Mouse (Mus musculus): ENCODE measurements around the gene Krt81.

Krt81 gene

DNA sequence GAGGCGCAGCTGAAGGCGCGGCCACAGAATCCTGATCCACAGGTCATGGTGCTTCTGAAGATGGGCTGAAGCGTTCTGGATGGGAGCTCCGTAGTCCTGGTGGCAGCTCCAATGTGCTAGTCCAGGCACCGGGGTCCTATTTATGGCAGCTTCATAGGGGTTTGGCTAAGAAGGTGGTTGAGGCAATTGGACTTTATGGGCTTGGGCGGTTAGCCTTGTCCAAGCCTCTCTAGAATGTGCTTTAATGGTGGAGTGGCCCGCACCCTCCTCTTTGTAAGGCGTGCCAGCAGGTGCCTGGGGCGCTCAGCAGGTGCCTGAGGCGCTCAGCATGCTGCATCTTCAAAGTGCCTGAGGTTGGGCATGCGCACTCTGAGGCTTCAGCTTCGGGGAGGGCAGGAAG lies at the start of gene Krt81:
Gene Krt81, minus strand, starts transcription at position 101 of the 400 bp plus-strand sequence.
- DNase-seq (ENCODE audit: low read depth, low spot score): no peak

DNA sequence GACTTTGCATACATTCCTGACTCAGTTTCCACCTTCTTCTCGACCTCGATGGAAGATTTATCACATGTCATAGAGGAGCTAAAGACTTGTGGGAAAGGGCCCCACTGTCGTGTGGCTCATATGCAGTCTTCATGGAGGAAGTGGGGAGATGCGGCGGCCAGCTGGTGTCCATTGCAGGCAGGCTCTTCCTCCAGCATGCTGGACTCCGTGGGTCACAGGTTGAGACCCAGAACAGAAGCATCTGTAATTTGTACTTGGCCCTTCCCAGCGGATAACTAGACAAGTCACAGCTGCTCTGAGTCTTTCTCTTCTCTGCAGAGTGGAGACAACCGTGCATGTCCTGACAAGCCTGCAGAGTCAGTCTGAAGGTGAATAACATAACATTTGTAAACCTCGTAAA lies 44.7 kb upstream of the Krt81 start:
- no peak for DNase-seq (ENCODE audit: low read depth, low spot score)

DNA sequence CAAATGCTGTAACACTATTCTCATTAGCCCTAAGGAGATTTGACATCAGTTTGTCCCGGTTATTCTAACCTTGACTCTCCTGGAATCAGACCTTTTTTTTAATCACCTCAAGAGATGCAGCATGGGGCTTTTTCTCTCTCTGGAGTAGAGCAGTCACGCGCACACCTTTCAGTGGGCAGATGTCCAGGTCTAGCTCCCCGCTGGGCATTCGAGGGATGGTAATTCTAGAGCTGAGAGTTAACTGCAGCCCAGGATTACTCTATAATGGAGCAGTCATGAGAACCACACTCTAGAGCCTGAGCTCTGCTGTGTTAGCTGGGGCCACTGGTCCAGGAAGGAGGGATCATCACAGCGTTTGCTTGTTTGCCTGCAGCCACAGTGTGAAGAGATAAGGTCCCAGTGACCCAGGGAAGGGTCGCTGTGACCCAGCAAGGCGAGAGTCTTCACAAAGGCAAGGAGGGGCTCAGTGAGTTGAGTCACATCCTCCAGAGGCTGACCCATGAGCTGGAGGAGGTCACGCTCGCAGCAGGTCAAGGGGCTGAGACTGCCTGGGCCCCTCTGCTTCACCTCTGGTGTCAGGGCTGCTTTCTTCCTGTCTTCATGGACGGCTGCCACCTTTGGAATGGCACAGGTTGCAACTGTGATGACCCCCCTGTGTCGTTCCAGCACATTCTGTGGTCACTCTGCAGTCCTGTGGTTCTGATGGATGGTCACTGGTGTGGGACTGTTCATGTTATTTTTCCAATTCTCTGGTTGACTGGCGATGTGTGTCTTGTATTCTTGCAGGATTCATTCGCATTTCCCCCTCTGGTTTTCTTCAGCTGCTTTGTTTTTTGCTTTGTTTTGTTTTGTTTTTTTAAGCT lies 43.6 kb upstream of the Krt81 start:
- DNase-seq (ENCODE audit: low read depth, low spot score): no peak

DNA sequence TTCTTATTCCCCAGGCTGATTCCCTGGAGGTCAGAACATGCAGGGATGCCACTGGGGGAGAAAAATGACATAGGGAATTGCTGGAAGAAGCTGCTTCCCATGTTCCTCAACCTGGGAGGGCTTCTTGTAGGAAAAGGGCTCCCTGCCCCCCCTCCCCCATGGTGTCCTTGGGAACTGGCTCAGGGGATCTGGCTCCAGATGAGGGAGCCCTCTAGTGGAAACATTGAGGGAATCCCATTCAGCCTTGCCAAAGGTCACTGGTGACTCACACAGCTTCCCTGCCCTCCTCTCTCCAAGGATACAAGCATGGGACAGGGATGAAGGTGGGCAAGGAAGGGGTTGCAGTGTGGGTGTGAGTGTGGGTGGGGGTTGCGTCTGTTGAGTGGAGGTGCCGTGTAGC lies 33.6 kb upstream of the Krt81 start:
- peak; percentile 89 for DNase-seq (ENCODE audit: low read depth, low spot score)

DNA sequence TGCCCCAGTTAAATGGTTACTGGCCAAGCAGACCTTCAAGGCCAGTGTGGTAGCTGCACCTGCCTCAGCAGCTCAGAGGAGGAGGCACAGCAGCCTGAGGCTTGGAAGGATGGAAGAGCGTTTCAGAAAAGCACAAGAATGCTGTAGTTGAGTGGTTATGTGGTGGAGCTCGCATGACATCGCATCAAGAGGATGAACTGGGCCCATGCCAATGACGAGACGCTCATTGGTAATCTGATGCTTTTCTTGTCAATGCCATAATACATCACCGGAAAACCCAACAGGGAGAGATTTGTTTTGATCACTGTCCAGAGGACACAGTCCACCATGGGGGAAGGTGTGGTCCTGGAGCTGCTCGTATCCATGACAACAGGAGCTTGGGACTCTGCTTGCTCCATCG lies 31.7 kb upstream of the Krt81 start:
- DNase-seq (ENCODE audit: low read depth, low spot score): peak; percentile 57

DNA sequence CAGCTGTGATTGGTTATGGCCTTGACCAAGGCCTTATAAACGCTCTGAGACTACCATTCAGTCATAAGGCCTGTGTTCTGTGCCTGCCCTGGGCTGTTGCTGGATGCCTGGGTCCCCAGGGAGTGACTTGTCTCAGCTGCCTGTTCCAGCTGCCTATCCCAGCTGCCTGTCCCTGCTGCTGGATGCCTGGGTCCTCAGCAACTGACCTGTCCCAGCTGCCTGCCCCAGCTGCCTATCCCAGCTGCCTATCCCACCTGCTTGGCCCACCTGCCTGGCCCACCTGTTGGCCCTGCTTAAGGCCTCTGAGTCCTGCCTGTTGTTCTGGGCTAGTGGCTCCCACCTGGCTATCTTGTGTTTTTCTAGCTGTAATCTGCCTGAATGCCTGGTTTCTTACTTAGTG lies 30.7 kb upstream of the Krt81 start:
- DNase-seq (ENCODE audit: low read depth, low spot score): peak; percentile 19

DNA sequence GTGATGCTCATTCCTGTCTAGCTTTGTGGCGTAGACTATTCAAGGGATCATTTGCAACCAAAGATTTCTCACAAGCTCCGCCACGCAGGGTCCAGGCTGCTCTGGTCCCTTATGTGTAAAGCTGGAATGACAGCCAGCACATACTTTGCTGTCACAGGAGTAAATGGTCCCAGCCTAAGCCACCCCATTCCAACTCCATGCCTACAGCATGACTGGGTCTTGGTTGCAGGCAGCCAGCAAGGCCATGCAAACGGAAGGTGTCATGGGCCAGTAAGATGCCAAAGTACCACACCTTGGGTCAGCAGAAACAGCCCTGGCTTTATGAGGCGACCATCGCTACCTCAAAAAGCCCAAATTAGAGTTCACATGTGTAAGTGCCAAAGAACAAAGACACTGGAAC lies 30.2 kb upstream of the Krt81 start:
- DNase-seq (ENCODE audit: low read depth, low spot score): no peak

DNA sequence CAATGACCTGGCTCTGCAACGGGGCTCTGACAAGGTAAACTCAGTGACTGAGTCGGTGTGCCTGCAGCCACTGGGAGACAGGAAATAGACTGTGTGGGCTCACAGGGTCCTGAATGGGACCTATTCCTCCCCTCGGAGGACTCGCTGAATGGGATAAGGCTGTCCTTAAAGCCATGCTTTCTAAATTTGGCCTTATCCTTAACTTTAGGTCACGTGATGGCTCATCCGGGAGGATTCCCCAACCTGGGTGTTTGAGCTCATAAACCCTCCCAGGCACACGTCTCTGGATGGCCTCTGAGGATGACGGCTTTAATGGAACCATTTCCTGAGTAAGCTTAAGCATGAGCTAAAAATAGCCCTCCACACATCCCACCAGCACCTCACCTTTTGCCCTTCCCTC lies 29.2 kb upstream of the Krt81 start:
- no peak for DNase-seq (ENCODE audit: low read depth, low spot score)

DNA sequence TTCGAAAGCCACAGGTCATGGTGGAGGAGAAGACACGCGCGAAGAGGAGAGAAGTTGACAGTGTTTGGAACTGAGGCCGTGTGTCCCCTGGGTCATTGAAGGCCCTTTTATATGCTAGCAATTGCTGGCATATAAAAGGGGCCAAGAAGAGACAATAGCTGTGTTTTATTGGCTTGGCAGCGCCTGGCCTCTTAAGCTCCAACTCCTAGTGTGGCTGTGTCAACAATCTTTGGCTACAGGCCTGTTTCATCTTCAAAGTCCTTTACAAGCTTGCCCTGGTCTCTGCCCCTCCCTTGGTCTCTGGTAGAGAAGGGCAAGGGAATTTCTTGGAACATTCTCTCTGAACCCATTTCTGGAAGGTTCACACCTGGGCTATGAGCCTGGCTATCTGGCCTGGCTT lies 27.9 kb upstream of the Krt81 start, which contains the start of gene Krt83:
Gene Krt83, minus strand, starts transcription at position 82 of the 400 bp plus-strand sequence.
- DNase-seq (ENCODE audit: low read depth, low spot score): no peak

DNA sequence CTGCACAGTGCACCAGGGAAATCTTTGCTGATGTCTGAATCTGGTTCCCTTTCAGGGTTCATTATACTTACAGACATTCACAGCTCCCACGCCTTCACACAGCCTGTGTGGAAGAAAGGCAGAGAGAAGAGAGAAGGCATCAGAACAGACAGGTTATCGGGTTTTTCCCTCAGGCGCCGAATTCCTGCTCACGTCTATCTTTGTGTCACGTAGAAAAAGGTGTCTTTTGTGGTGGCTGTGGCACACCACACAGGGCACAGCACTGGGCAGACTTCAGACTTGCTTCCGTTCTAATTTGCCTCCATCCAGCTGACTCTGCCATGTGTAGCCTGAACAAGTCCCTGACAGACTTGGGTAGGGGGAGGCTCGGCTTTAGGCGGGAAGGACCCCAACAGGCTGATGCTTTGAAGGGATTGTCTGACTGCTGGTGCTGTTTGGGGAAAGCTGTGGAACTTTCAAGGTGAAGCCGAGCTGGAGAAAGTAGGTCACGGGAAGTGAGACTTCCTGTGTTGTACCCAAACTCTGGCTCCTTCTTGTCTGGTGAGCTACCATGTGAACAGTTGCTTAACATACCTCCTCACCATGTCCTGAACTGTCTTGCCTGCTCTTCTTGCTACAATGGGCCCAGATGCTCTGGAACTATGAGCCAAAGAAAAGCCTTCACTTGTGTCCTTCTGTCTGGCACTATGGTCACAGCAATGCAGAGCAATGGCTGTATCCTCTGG lies 22.5 kb upstream of the Krt81 start:
- no peak for DNase-seq (ENCODE audit: low read depth, low spot score)

DNA sequence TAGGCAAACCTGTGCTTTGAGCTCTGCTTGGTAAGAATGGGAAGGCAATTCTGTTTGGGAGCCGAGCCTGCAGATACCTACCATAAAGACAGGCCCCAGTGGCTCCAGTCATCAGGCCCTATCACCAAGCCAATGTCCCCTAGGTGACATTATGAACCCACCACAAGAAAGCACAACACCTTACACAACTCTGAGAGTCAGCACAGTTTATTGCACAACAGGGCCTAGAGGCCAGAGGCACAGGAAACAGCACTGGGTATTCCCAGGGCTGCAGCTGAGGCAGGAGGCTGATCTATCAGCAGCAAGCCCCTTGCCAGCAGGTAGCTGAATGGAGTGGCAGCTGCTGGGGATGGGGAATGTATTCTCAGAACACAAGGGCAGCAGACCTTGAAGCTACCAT lies 21.4 kb upstream of the Krt81 start:
- DNase-seq (ENCODE audit: low read depth, low spot score): no peak

DNA sequence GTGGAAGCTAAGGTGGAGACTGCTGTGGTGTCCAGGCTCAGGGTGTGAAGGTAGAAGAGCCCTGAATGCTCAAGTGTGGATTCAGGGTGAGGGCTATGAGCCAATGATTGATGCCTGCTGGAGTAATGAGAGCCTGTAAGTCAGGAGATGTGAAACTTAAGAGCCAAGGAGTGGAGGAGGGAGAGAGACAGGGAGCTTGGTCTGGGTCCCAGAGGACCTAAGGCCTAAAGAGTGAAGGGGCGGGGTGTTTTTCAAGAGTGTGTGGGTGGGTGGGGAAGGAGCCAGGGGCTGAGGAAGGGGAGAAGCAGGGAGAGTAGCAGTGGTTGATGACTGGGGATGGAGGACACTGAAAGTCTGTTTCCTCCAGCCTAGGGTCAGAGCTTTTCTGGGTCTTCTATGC lies 20.1 kb upstream of the Krt81 start:
- DNase-seq (ENCODE audit: low read depth, low spot score): no peak

DNA sequence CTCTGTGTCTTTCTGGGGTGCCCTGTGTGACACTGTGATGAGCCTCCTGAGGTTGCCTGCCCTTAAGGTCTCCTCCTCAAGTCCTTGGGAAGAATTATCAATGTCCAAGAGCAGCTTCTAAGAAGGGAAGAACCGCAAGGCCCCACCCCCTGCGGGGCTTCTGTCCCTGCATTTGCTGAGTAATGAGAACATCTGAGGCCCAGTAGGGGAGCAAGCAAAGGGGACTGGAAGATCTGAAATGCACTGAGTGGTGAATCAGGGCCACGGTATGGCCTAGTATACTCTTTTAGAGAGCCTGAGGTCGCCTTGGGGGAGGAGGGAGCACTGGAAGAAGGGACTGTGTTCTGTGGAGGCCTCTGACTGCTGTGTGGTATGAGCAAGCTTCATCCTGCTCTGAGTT lies 18.5 kb upstream of the Krt81 start:
- peak; percentile 47 for DNase-seq (ENCODE audit: low read depth, low spot score)

DNA sequence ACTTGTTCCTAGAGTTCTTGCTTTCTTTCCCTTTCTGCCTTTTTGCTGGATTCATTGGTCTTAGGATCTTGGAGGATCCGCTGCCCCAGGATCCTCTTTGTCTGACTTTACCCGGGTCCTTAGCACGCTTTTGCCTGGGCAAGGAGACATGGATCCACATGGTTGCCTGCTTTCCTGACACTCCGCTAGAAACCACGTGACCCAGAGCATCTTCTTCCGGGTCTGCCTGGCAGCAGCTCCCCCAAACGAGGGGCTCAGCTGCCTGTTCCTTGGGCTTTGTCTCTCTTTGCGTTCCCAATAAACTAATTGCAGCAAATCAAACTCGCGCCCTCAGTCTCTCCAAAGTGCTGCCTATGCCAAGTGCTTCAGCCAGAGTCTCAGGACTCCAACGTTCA lies 16.1 kb upstream of the Krt81 start:
- no peak for DNase-seq (ENCODE audit: low read depth, low spot score)

DNA sequence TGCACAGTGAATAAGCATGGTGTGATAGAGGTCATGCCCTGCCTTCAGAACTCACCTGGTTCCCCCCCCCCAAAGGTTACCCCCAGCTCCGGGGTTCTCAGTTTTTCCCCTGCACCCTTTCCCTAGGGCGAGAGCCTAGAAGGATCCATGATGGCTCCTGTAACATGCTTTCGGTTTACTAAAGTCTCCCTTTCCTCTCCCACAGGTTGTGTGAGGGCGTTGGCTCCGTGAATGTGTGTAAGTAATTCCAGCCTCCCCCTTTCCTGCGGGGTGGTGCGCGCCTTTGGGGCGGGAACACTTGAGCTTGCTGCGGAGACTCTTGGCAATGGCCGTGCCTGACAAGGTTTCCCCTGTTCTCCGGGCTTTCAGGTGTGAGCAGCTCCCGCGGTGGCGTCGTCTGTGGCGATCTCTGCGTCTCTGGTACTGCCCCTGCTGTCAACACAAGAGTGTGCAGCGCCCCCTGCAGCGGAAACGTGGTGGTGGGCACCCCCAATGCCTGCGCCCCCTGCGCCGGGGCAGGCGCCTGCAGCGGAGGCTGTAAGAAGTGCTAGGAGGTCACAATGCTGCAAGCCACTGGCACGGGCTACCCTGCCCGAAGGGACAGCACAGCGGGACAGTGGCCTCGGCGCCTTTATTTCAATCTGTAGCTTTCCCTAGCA lies 15.6 kb upstream of the Krt81 start:
- DNase-seq (ENCODE audit: low read depth, low spot score): no peak

DNA sequence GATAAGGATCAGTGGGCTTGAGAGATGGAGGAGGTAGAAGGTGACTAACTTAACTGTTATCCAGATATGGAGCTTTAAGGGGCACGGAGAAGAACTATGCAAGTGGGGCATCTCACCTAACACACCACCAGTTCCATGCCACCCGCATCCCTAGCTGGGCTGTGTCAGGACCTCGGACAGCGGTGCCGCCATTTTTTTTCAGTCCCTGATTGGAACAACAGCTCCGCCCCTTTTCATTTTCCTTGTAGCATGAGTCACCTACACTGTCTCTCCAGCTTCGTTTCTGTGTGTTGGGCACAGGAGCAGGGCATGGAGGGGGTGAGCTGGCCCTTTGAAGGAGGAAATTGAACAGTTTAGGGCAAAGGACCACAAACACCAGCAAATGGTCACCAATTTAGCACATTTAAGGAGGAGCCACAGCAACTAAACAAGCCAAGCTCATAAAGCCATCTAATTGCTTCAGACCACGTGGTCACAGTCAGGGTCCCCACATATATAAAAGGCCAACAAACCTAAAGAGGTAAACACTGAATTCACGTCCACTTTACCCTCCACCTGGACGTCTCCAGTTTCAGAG lies 9.5 kb upstream of the Krt81 start, which contains the start of gene Krt86:
Gene Krt86, plus strand, starts transcription at position 527 of the 577 bp plus-strand sequence.
- peak; percentile 95 for DNase-seq (ENCODE audit: low read depth, low spot score)

DNA sequence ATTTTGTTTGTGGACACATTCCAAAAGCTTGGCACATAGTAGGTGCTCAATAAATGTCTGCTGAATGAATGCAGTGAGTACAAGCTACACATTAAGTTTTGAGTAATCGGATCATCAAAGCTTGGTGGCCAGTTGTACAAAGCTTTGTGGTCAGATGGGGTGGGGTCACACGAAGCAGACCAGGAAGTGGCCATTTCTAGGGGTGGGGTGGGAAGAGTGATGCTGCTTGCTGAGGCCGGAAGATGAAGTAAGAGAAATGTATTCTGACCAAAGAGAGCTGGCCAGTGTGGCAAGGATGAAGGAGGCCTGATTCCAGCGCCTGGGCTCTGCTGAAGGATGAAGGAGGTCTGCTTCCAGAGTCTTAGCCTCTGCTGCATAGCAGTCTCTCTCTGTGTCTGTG lies 5.5 kb upstream of the Krt81 start:
- DNase-seq (ENCODE audit: low read depth, low spot score): no peak

DNA sequence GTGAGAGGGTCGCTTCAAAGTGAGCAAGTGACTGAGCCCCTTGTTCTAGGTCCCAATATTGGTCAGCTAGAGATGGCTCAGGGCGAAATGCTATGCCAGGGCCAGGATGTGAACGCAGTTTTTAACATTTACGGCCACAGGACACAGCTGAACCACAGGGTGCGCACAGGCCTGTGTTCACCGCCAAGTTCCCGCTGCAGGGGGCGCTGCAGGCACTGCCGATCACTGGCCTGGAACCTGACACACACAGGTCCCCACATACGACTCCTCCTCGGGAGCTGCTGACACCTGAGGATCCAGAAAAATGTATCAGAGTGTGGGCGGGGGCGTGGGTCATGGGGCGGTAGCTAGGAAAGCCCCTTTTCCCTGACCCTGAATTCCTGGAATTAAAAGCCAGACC lies 4.3 kb downstream of the Krt81 start:
- peak; percentile 41 for DNase-seq (ENCODE audit: low read depth, low spot score)

DNA sequence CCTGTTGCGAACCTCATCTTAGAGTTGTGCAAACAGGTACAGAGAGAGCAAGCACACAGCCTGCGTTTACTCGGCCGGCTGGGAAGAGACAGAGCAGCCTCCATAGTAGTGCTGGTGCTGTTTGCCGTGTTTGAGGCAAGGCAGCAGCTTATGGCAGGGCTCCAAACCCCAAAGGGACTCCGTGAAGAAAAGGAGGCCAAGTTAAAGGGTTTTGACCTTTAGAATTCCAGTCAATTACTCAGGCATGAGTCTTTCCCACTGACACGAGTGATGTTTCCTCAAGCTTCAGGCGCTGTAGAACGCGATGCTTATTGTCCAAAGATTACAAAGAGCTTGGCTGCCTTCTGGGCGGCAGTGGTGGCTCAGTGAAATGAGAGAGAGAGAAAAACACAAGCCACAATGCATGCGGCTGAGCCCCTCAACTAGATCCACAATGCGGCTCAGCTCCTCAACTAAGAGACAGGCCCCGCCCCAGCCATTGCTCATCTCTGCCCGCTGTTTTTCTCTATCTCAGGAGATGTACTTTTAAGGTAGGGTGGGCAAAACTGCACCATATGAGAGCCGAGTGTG lies 5.1 kb downstream of the Krt81 start:
- peak; percentile 93 for DNase-seq (ENCODE audit: low read depth, low spot score)

DNA sequence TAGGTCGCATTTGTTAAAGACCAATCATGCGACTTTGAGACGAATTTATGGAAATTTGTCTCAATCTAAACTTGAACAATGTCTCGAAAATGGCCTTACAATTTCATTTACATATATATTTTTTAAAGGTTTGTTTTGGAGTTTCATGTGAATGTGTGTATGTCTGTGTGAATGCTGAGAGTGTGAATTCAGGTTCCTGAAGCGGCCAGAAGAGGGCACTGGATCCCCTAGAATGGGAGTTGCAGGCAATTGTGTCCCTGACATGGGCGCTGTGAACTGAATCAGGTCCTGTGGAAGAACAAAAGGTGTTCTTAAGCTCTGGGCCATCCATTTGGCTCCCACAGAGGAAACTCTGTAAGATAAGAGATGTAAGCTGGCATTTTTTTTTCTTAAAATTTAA lies 7.7 kb downstream of the Krt81 start:
- peak; percentile 61 for DNase-seq (ENCODE audit: low read depth, low spot score)

DNA sequence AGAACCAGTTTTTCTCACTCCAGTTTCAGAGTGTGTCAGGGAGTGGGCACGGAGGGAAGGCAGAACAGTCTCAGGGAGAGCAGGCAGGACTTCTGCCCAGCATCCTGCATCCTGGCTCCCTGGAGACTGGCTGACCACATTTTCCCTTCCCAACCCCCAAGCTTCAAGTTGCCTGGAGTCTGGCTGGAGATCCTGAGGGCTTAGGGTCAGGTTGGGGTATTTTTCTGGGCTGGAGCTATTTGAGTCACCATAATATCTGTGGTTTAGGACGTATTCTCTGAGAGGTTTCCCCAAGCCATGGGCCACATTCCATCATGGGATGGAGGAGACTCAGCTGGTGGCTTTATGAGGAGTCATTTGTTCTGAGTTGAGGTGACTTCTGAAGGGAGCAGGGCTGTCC lies 8.3 kb downstream of the Krt81 start:
- DNase-seq (ENCODE audit: low read depth, low spot score): peak; percentile 98

DNA sequence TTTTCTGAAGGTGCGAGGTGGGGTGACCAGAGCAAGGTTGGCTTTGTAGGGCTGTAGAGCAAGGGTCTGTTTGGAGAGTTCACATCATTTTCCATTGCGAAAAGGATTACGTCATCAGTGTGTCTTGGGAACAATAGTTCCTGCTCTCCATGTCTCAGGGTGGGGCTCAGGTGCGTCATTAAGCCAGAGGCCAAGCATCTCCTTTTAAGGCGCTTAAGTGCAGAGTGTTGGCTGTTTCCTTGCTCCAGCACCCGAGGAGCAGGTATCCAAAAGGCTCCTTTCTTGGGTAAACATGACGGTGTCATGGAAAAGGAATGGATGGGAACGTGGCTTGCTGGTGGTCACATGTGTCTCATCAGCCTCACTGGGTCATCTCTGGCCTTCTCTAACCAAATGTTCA lies 8.8 kb downstream of the Krt81 start:
- peak; percentile 71 for DNase-seq (ENCODE audit: low read depth, low spot score)
